Mouse (Mus musculus): ENCODE measurements around the gene Rnf214. TPM values are rescaled to one million over a fixed set of nuclear protein-coding genes. Genes with fewer than 3 reads are reported as not detected.
"Not testable (repeated sequence)": the region's sequence is repeated elsewhere in the genome, so short reads cannot be mapped to it uniquely, and the experiment has no call there.

The Rnf214 gene
- polyA plus RNA-seq, 1 experiment, result 23.1 TPM

GRCm38 (mm10) chr9:45846891-45847460, 59.7 kb downstream of the Rnf214 start:
- no peak for DNase-seq
- Histone ChIP-seq H3K36me3 (ENCODE audit: control insufficient read depth, insufficient read depth, low read length) (no peaks in the 10 kb centered on the region), H3K27ac (ENCODE audit: control insufficient read depth, insufficient read depth, low read length) (no peak overlapping the region), H3K27me3 (ENCODE audit: control insufficient read depth, insufficient read depth, low read length) (no peaks in the 10 kb centered on the region), H3K4me3 (ENCODE audit: control insufficient read depth, insufficient read depth, low read length) (no peak overlapping the region), H3K4me1 (replicated peaks; ENCODE audit: control insufficient read depth, insufficient read depth, low read length) (peaks cover 22% of the 10 kb centered on the region)
- TF ChIP-seq CTCF (IDR thresholded peaks at IDR 0.05; ENCODE audit: borderline replicate concordance, control insufficient read depth, extremely low read depth, insufficient read depth, low read length, poor library complexity), result no peak
- TF ChIP-seq POLR2A (IDR thresholded peaks at IDR 0.05; ENCODE audit: control insufficient read depth, extremely low read depth, insufficient read depth, low read length, poor library complexity), result no peak
- WGBS, result 6% methylated on average over 5 of the region's 5 CpGs

DNA sequence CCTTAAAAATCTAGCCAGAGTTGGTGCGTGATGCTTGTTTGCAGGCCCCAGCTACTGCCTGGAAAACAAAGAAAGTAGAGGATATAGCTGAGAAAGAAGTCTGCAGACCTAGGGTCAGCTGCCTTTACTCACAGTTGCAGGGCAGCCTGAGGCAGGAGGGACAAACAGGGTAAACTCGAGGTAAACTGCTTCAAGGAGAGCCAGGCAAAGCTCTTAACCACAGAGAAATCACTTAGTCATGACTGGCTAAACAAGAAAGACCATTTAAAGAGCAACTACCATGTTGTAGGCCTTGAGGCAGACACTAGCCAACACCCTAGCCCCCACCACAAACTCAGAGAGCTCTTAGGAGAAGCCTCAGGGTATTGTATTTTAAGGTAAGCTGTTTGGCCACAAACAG, 60.5 kb downstream of the Rnf214 start:
- H3K4me1 ChIP-seq (replicated peaks; ENCODE audit: control insufficient read depth, insufficient read depth, low read length), result peaks cover 17% of the 10 kb centered on the region
- 51% methylated on average over 2 of the region's 2 CpGs for WGBS
- H3K36me3 ChIP-seq (ENCODE audit: control insufficient read depth, insufficient read depth, low read length); H3K4me3 ChIP-seq (ENCODE audit: control insufficient read depth, insufficient read depth, low read length); DNase-seq; H3K27me3 ChIP-seq (ENCODE audit: control insufficient read depth, insufficient read depth, low read length); H3K27ac ChIP-seq (ENCODE audit: control insufficient read depth, insufficient read depth, low read length): not testable (repeated sequence)

- TF ChIP-seq CTCF (IDR thresholded peaks at IDR 0.05; ENCODE audit: borderline replicate concordance, control insufficient read depth, extremely low read depth, insufficient read depth, low read length, poor library complexity), result no peak
- TF ChIP-seq POLR2A (IDR thresholded peaks at IDR 0.05; ENCODE audit: control insufficient read depth, extremely low read depth, insufficient read depth, low read length, poor library complexity), result no peak
- 89% methylated on average over 3 of the region's 3 CpGs for WGBS
- H3K27me3 ChIP-seq (ENCODE audit: control insufficient read depth, insufficient read depth, low read length), result no peaks in the 10 kb centered on the region
- no peak for DNase-seq
- no peaks in the 10 kb centered on the region for H3K36me3 ChIP-seq (ENCODE audit: control insufficient read depth, insufficient read depth, low read length)
- no peak overlapping the region for H3K27ac ChIP-seq (ENCODE audit: control insufficient read depth, insufficient read depth, low read length)
- peaks cover 20% of the 10 kb centered on the region for H3K4me1 ChIP-seq (replicated peaks; ENCODE audit: control insufficient read depth, insufficient read depth, low read length)
- no peak overlapping the region for H3K4me3 ChIP-seq (ENCODE audit: control insufficient read depth, insufficient read depth, low read length)
Observed at GRCm38 (mm10) chr9:45845541-45845940, 61.2 kb downstream of the Rnf214 start.

- no peak overlapping the region for H3K4me3 ChIP-seq (ENCODE audit: control insufficient read depth, insufficient read depth, low read length)
- WGBS, result 90% methylated on average over 1 of the region's 1 CpGs
Observed at GRCm38 (mm10) chr9:45843780-45844179, 62.9 kb downstream of the Rnf214 start.

DNA sequence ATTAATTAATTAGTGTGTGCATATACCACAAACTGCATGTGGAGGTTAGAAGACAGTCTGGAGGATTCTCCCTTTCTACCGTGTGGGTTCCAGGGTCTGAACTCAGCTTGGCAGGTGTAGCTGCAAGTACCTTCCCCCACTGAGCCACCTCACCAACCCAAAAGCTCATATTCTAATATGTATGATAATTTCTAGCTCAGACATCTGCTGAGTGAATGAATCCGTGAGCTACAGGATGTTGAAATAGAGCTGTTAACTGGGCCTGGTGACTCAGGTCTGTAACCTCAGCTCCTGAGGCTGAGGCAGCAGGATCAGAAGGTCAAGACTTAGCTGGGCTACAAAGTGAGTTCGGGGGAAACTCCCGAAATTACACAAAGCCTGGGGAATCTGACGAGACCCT, 63.7 kb downstream of the Rnf214 start:
- H3K27me3 ChIP-seq (ENCODE audit: control insufficient read depth, insufficient read depth, low read length), result no peaks in the 10 kb centered on the region
- TF ChIP-seq POLR2A (IDR thresholded peaks at IDR 0.05; ENCODE audit: control insufficient read depth, extremely low read depth, insufficient read depth, low read length, poor library complexity) (no peak), CTCF (IDR thresholded peaks at IDR 0.05; ENCODE audit: borderline replicate concordance, control insufficient read depth, extremely low read depth, insufficient read depth, low read length, poor library complexity) (no peak)
- 68% methylated on average over 5 of the region's 5 CpGs for WGBS

More at GRCm38 (mm10) chr9:45843780-45844179, 62.9 kb downstream of the Rnf214 start:
- no peak for DNase-seq
- TF ChIP-seq CTCF (IDR thresholded peaks at IDR 0.05; ENCODE audit: borderline replicate concordance, control insufficient read depth, extremely low read depth, insufficient read depth, low read length, poor library complexity) (no peak), POLR2A (IDR thresholded peaks at IDR 0.05; ENCODE audit: control insufficient read depth, extremely low read depth, insufficient read depth, low read length, poor library complexity) (no peak)
- Histone ChIP-seq H3K4me1 (replicated peaks; ENCODE audit: control insufficient read depth, insufficient read depth, low read length) (peaks cover 28% of the 10 kb centered on the region), H3K36me3 (ENCODE audit: control insufficient read depth, insufficient read depth, low read length) (no peaks in the 10 kb centered on the region), H3K27ac (ENCODE audit: control insufficient read depth, insufficient read depth, low read length) (no peak overlapping the region), H3K27me3 (ENCODE audit: control insufficient read depth, insufficient read depth, low read length) (no peaks in the 10 kb centered on the region)

DNA sequence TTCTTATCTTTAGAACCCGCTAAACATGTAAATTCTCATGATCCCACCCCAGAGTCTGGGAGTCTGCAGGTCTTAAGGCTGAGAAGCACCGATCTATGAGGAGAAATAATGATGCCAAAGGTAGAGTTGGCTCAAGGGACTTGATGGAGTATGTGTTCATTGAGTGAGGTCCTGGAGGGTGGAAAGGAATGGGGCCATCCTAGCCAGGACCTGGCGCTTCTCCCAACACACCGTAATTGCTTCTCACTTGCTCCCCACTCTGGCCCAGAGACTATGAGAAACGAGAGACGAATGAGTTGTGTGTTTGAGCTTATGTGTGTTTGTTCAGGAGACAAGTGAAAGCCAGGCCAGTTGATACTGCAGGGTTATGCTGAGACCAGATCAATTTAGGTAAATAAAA, 65.3 kb downstream of the Rnf214 start:
- WGBS, result 76% methylated on average over 6 of the region's 6 CpGs
- Histone ChIP-seq H3K4me3 (ENCODE audit: control insufficient read depth, insufficient read depth, low read length) (no peak overlapping the region), H3K4me1 (replicated peaks; ENCODE audit: control insufficient read depth, insufficient read depth, low read length) (peaks cover 17% of the 10 kb centered on the region), H3K27me3 (ENCODE audit: control insufficient read depth, insufficient read depth, low read length) (no peaks in the 10 kb centered on the region), H3K36me3 (ENCODE audit: control insufficient read depth, insufficient read depth, low read length) (no peaks in the 10 kb centered on the region), H3K27ac (ENCODE audit: control insufficient read depth, insufficient read depth, low read length) (no peak overlapping the region)
- no peak for TF ChIP-seq CTCF (IDR thresholded peaks at IDR 0.05; ENCODE audit: borderline replicate concordance, control insufficient read depth, extremely low read depth, insufficient read depth, low read length, poor library complexity)
- TF ChIP-seq POLR2A (IDR thresholded peaks at IDR 0.05; ENCODE audit: control insufficient read depth, extremely low read depth, insufficient read depth, low read length, poor library complexity), result no peak
- DNase-seq, result no peak

More for the DNA sequence above, 63.7 kb downstream of the Rnf214 start:
- no peak for DNase-seq
- Histone ChIP-seq H3K36me3 (ENCODE audit: control insufficient read depth, insufficient read depth, low read length) (no peaks in the 10 kb centered on the region), H3K4me3 (ENCODE audit: control insufficient read depth, insufficient read depth, low read length) (no peak overlapping the region), H3K27ac (ENCODE audit: control insufficient read depth, insufficient read depth, low read length) (no peak overlapping the region), H3K4me1 (replicated peaks; ENCODE audit: control insufficient read depth, insufficient read depth, low read length) (peaks cover 30% of the 10 kb centered on the region)

GRCm38 (mm10) chr9:45840331-45840730, 66.4 kb downstream of the Rnf214 start:
- TF ChIP-seq CTCF (IDR thresholded peaks at IDR 0.05; ENCODE audit: borderline replicate concordance, control insufficient read depth, extremely low read depth, insufficient read depth, low read length, poor library complexity), result no peak
- TF ChIP-seq POLR2A (IDR thresholded peaks at IDR 0.05; ENCODE audit: control insufficient read depth, extremely low read depth, insufficient read depth, low read length, poor library complexity), result no peak
- Histone ChIP-seq H3K27ac (ENCODE audit: control insufficient read depth, insufficient read depth, low read length) (no peak overlapping the region), H3K27me3 (ENCODE audit: control insufficient read depth, insufficient read depth, low read length) (no peaks in the 10 kb centered on the region), H3K4me1 (replicated peaks; ENCODE audit: control insufficient read depth, insufficient read depth, low read length) (peaks cover 17% of the 10 kb centered on the region), H3K4me3 (ENCODE audit: control insufficient read depth, insufficient read depth, low read length) (no peak overlapping the region), H3K36me3 (ENCODE audit: control insufficient read depth, insufficient read depth, low read length) (no peaks in the 10 kb centered on the region)
- WGBS, result 85% methylated on average over 5 of the region's 5 CpGs
- DNase-seq, result no peak
